Mouse (Mus musculus): ENCODE data around the gene Zfp365. TPM values are rescaled to one million over a fixed set of nuclear protein-coding genes. Genes with fewer than 3 reads are reported as not detected.

Gene Zfp365
- polyA plus RNA-seq, 1 experiment from 2014 or later, result 2.0 TPM

GRCm38 (mm10) chr10:67857561-67857906, 54.9 kb downstream of the Zfp365 start:
- Histone ChIP-seq H3K27me3 (ENCODE audit: insufficient read depth, poor library complexity, severe bottlenecking) (no peaks in the 10 kb centered on the region), H3K27ac (no peak overlapping the region), H3K4me3 (no peak overlapping the region), H3K4me1 (replicated peaks) (no peaks in the 10 kb centered on the region), H3K9me3 (no peaks in the 10 kb centered on the region), H3K36me3 (no peaks in the 10 kb centered on the region)
- 85% methylated on average over 4 of the region's 4 CpGs for WGBS
- no peak for DNase-seq (ENCODE audit: low spot score)

DNA sequence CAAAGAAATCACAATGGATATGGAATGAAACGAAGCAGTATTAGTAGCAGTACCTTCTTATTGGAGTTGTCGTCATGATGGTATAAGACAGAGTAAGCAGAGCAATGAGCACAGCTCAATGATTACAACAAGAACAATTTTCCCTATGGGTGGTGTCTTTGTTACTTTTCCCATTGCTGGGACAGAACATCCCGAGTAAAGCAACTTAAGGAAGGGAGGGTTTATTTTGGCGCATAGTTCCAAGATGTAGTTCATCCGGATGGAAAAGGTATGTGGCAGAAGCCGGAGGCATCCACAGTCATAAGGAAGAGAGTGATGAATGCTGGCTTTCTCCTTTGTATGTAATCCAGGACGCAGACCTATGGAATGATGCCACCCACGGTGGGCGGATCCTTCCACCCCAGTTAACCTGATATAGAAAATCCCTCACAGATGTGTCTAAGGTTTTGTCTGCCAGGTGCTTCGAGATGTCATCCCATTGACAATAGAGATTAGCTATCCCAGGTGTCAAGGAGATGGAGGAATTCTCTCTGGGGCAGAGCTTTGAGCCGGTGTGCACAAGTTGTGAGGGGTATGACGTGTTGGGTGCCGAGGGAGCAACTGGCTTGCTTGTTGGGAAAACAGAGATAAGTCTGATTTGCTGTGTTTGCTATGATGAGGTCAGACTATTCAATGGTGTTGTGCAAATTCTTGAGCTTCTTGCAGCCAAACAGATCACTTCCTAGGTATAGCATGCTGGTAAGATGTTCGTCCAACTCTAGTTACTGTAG, 55.5 kb downstream of the Zfp365 start:
- Histone ChIP-seq H3K9me3 (no peaks in the 10 kb centered on the region), H3K4me3 (no peak overlapping the region), H3K4me1 (replicated peaks) (no peaks in the 10 kb centered on the region), H3K27me3 (ENCODE audit: insufficient read depth, poor library complexity, severe bottlenecking) (no peaks in the 10 kb centered on the region), H3K27ac (no peak overlapping the region), H3K36me3 (no peaks in the 10 kb centered on the region)
- DNase-seq (ENCODE audit: low spot score), result no peak
- 93% methylated on average over 14 of the region's 14 CpGs for WGBS

GRCm38 (mm10) chr10:67855760-67856159, 56.7 kb downstream of the Zfp365 start:
- peaks cover 5% of the 10 kb centered on the region for H3K4me1 ChIP-seq (replicated peaks)
- no peaks in the 10 kb centered on the region for H3K27me3 ChIP-seq (ENCODE audit: insufficient read depth, poor library complexity, severe bottlenecking)
- no peaks in the 10 kb centered on the region for H3K9me3 ChIP-seq
- 75% methylated on average over 5 of the region's 5 CpGs for WGBS
- H3K36me3 ChIP-seq, result no peaks in the 10 kb centered on the region
- H3K4me3 ChIP-seq, result no peak overlapping the region
- DNase-seq (ENCODE audit: low spot score), result no peak
- no peak overlapping the region for H3K27ac ChIP-seq

DNA sequence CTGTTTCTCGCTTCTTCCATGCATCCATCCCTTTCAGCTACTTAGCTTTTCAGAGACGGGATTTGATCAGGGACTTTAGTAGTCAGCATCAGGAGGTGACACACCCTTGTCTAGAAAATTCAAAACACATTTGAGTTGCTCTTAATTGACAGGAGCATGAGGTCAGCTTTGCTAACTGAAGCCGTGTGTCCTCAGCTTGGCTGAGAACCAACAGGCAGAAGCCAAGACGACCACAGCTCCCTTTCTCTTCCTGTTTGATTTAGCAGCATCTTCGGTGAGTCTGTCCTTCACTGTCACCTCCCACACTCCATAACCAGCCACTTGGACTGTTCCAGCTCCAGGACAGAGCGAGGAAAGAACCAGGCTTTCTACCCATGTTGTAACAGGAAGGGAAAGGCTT, 60.1 kb downstream of the Zfp365 start:
- WGBS, result 77% methylated on average over 6 of the region's 6 CpGs
- Histone ChIP-seq H3K4me3 (no peak overlapping the region), H3K4me1 (replicated peaks) (peaks cover 5% of the 10 kb centered on the region), H3K27me3 (ENCODE audit: insufficient read depth, poor library complexity, severe bottlenecking) (no peaks in the 10 kb centered on the region), H3K27ac (no peak overlapping the region), H3K36me3 (no peaks in the 10 kb centered on the region), H3K9me3 (no peaks in the 10 kb centered on the region)
- DNase-seq (ENCODE audit: low spot score), result no peak

DNA sequence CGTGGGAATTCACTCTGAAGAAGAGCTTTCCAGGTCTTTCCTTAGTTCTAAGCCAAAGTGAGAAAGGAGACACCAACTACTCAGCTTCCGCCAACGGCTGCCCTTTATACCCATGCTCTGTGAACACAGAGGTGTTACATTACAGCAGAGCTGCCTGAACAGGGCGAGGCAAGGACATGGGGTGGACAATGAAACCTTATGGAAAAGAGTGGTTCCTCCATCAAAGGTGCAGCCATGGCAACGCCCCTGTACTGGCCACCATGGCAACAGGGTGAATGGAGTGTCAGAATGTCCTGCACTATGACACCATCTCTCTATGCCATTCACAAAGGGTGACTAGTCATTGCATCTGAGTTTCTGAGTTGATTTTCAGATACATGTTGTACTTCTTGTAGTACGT, 61.4 kb downstream of the Zfp365 start:
- DNase-seq (ENCODE audit: low spot score), result peak; percentile 51
- 40% methylated on average over 6 of the region's 6 CpGs for WGBS
- Histone ChIP-seq H3K4me1 (replicated peaks) (peaks cover 5% of the 10 kb centered on the region), H3K36me3 (no peaks in the 10 kb centered on the region), H3K27me3 (ENCODE audit: insufficient read depth, poor library complexity, severe bottlenecking) (no peaks in the 10 kb centered on the region), H3K27ac (no peak overlapping the region), H3K9me3 (no peaks in the 10 kb centered on the region), H3K4me3 (no peak overlapping the region)

DNA sequence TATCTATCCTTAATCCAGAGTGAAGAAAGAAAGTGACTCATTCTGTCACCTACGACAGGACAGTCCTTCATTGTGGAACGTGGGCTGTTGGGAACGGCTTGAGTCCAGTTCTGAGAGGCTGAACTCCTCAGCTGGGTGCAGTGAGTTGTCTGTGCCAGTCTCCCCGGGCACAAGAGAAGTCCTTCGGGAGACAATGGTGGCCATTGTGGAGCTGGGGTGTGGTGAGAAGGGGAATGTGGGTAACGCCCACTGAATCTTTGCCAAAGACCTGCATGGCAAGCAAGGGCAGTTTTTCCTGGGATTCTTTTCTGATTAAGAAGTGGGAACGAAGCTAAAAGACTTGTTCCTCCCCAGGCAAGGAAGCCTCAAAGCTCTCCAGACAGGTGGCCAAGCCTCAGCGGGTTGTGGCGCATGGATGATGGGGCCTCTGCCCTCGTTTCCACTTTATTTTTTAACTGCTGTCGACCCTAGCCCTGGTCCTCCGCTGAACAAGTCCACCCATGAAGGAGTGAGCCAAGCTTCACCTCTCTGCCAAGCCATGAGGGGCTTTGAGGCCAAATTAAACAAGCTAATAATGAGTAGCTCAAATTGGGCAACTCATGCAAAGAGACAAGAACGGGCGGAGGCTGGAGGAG, 66.3 kb downstream of the Zfp365 start:
- Histone ChIP-seq H3K36me3 (no peaks in the 10 kb centered on the region), H3K4me3 (no peak overlapping the region), H3K9me3 (no peaks in the 10 kb centered on the region), H3K4me1 (replicated peaks) (peaks cover 2% of the 10 kb centered on the region), H3K27me3 (ENCODE audit: insufficient read depth, poor library complexity, severe bottlenecking) (no peaks in the 10 kb centered on the region), H3K27ac (no peak overlapping the region)
- DNase-seq (ENCODE audit: low spot score), result no peak
- WGBS, result 82% methylated on average over 14 of the region's 14 CpGs

DNA sequence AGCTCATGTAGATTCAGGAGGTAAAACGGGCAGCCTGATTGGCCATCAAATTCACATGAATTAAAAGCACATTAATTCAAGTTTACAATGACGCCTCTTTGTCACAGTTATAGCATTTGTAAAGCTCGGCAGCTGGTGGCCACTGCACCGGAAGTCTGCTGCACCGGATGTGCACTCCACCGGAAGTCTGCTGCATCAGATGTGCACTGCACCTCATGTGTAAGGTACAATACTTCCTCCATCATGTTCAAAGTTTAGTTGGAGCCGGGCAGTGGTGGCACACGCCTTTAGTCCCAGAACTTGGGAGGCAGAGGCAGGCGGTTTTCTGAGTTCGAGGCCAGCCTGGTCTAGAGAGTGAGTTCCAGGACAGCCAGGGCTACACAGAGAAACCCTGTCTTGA, 70.9 kb downstream of the Zfp365 start:
- WGBS, result 90% methylated on average over 10 of the region's 10 CpGs
- no peaks in the 10 kb centered on the region for H3K9me3 ChIP-seq
- no peak overlapping the region for H3K27ac ChIP-seq
- no peak overlapping the region for H3K4me3 ChIP-seq
- H3K4me1 ChIP-seq (replicated peaks), result no peaks in the 10 kb centered on the region
- H3K27me3 ChIP-seq (ENCODE audit: insufficient read depth, poor library complexity, severe bottlenecking), result no peaks in the 10 kb centered on the region
- no peak for DNase-seq (ENCODE audit: low spot score)
- no peaks in the 10 kb centered on the region for H3K36me3 ChIP-seq

DNA sequence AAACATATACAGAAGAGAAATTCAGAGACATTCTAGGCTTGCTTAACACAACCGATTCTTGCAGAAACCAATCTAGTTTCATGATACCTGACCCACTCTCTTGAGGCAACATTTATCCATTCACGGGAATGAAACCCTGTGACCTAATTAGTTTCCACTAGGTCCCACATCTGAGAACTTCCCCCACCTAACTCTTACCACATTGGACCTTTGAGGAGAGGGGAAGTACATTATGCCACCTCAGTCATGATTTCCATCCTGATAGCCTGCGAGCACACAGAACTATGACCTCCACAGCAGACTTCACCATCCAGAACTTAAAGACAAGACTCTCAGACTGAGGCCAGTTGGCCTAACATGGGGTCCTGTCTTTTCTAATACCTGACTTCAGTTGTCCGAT, 71.7 kb downstream of the Zfp365 start:
- no peaks in the 10 kb centered on the region for H3K9me3 ChIP-seq
- H3K4me3 ChIP-seq, result no peak overlapping the region
- H3K36me3 ChIP-seq, result no peaks in the 10 kb centered on the region
- H3K4me1 ChIP-seq (replicated peaks), result no peaks in the 10 kb centered on the region
- no peaks in the 10 kb centered on the region for H3K27me3 ChIP-seq (ENCODE audit: insufficient read depth, poor library complexity, severe bottlenecking)
- WGBS, result 86% methylated on average over 4 of the region's 4 CpGs
- no peak for DNase-seq (ENCODE audit: low spot score)
- no peak overlapping the region for H3K27ac ChIP-seq

- Histone ChIP-seq H3K4me1 (replicated peaks) (no peaks in the 10 kb centered on the region), H3K27ac (no peak overlapping the region), H3K36me3 (no peaks in the 10 kb centered on the region), H3K9me3 (no peaks in the 10 kb centered on the region), H3K4me3 (no peak overlapping the region), H3K27me3 (ENCODE audit: insufficient read depth, poor library complexity, severe bottlenecking) (no peaks in the 10 kb centered on the region)
- DNase-seq (ENCODE audit: low spot score), result no peak
- WGBS, result 91% methylated on average over 3 of the region's 3 CpGs
These were observed 73.3 kb downstream of the Zfp365 start for GRCm38 (mm10) chr10:67839156-67839555.

GRCm38 (mm10) chr10:67836426-67836825, 76.0 kb downstream of the Zfp365 start:
- no peak for DNase-seq (ENCODE audit: low spot score)
- Histone ChIP-seq H3K9me3 (no peaks in the 10 kb centered on the region), H3K27ac (no peak overlapping the region), H3K4me1 (replicated peaks) (no peaks in the 10 kb centered on the region), H3K36me3 (no peaks in the 10 kb centered on the region), H3K27me3 (ENCODE audit: insufficient read depth, poor library complexity, severe bottlenecking) (no peaks in the 10 kb centered on the region), H3K4me3 (no peak overlapping the region)
- WGBS, result 88% methylated on average over 17 of the region's 17 CpGs

Other genes starting within 250 kb of the Zfp365 start
- 18.9 and 20.3 TPM in 2 replicates for gene Rtkn2, start 66.9 kb upstream of the Zfp365 start, polyA plus RNA-seq (2016; fragmentation: Nextera tagmentation; extraction: Ambion mirVana)

Data from hindbrain, embryonic 10.5 days (tissue).